Mouse (Mus musculus) adrenal gland, postnatal 10 days (tissue): ENCODE measurements at regions not wholly inside any gene's neighbourhood (a gene's known extent, or its start where the extent isn't known, plus 50 kb on each side); places are given as distances from the start of the nearest gene placed in this dataset.

Experiments used
- DNase-seq: peaks from one replicate; pipeline ENCODE4 v3.0.0; 2021; ENCODE audit warnings: mixed read lengths

DNA sequence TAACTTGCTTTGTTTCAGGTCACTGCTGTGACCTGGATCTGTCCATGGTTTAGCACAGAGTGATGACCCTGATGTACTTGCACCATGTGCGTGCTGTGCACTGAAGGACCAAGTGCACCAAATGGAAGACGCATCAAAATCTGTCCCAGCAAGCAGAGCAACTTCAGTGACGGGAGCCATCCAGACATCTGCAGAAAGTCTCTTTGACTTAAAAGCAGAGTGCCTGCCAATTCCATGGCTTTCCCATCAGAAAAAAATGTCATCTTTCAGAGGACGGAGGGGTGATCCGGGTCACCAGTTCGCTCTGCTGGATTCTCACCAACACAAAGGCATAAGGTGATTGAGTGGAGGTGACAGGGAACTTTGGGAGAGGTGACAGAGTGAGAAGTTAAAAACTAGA is 351.4 kb downstream of the Dhx35 start:
- DNase-seq = no peak

DNA sequence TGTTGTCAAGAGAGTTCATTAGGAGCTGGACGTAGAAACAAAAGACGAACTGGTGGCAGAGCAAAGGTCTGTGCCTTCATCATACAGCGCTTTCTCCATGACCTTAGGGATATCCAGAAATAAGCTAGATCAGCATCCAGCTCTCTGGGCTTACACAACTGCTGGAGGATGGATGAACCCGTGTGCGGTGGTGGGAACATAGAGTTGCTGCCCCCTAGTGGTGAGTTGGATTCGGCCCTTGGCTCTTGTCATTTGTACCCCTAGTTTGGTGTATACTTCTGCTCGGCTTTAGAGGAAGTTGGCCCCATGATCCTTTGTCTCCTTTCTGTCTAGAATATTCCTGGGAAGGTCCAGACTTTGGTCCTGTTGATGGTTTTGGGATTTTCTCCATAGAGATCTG is 369.4 kb downstream of the Dhx35 start:
- peak; percentile 76 for DNase-seq

DNA sequence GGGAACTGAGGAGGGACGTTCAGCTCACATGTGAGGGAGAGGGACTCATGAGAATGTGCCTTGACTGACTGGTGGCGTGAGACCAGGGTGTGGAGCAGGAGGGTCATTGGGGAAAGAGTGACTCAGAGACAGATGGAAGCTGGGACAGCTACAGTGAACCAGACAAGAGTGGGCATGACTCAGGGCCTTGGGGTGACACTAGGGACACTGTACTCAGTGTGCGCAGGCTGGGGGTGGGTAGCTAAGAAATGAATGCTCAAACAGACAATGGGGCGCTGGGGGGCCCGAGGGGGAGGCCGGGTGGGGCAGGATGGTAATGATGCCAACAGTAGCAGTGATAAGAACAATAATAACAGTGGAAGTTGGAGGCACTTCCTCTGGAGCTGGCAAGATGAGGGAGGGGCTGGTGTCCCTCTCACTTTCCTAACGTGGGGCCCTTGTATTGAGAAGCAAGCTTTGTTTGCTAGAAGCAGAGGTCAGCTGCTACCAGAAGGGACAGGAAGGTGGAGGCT is 374.0 kb downstream of the Dhx35 start:
- peak; percentile 2 for DNase-seq

DNA sequence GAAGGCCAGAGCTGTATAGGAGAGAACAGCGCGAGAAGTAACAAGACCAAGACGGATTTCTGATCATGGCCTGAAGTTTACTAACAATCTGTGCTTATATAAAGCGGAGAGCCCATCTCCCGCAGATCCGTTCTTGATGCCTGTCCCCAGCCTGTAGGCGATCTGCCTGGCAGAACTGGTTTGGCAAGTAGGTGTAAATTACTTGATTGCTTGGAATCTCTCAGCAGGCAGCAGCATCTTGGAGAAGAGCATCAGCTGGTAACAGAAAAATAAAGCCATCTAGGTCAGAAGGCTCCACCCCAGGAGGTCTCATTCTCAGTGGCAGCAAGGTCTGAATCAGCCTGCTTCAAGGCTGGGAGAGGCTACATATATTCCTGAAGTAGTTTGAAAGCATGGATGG is 401.5 kb downstream of the Dhx35 start:
- DNase-seq = no peak

DNA sequence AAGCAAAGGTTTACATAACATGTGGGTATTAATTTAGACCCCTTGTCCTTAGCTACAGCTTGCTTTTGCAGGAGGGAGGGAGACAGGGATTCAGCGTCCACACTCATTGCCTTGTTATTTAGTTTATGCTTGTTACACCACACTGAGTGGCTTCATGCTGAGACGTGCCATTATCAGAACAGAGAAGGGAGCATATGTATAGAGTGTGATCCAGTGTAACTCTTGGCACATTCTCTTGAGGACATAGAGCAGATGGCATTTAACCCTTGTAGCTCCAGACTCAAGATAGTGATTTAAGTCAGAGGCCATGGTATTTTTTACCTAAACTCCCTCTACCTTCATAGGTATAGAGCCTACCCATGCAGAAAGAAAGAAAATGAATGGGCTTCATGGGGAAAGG is 437.7 kb downstream of the Dhx35 start:
- DNase-seq = no peak

DNA sequence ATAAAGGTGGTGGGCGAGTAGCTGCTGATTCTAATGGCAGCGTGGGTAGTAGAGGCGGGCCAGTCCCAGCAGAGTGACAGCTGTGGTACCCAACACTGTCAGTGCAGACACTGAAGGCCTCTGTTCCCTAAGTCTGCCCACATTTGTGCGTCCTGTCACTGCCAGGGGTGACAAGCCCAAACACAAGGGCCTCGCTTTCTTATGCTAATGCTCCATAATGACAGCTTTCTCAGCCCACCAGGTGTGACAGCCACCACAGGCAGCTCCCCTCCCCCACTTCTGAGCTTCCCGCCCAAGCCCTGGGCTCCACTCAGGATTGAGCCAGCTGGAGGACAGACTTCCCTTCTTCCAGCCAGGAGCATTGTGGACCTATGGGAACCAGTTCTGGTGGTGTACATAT is 440.4 kb downstream of the Dhx35 start:
- no peak for DNase-seq

DNA sequence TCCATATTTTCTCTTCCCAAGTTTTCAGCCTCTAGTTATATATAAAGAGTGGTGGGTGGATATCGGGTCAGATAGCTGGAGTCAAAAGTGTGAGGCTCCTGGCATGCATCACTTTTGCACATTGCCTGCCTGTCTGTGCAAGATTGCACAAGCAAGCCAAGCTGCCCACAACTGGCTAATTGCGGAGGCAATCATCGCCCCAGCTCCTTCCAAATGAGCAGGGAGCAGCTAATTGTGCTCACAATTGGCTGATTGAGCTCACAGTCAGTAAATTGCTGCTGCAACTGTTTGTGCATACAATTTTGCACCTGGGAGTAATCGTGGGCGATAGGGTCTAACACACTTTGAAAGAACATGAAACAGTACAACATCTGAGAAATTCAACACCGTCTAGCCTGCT is 455.5 kb downstream of the Dhx35 start:
- no peak for DNase-seq

DNA sequence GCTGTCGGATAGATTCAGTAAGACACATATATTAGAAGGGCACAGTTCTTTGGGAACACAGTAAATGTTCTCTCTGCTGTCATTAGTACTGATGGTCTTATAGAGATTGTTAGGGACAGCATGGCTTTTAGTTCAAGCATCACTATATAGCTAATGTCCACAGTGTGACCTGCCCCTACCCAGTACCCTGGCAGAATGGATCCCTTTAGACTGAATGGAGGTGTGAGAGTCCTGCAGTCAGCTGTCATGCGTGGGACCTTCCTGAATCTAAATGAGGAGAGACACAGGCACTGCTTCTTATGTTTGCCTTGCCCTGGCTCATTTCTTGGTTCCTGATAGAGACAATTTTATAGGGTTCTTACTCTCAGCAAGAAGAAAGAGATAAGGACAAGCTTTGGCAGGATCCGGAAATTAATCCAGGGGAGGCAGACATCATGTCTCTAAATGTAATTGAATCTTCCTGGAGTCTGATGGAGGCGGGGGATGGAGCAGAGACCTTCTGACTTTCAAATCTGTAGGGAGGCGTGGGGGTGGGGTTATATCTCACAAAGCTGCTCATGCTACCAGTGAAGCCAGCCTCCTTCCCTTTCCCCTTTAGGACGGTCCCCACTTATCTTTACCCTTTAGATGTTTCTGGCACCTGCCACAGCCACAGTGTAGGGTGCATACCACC is 456.5 kb downstream of the Dhx35 start:
- no peak for DNase-seq

DNA sequence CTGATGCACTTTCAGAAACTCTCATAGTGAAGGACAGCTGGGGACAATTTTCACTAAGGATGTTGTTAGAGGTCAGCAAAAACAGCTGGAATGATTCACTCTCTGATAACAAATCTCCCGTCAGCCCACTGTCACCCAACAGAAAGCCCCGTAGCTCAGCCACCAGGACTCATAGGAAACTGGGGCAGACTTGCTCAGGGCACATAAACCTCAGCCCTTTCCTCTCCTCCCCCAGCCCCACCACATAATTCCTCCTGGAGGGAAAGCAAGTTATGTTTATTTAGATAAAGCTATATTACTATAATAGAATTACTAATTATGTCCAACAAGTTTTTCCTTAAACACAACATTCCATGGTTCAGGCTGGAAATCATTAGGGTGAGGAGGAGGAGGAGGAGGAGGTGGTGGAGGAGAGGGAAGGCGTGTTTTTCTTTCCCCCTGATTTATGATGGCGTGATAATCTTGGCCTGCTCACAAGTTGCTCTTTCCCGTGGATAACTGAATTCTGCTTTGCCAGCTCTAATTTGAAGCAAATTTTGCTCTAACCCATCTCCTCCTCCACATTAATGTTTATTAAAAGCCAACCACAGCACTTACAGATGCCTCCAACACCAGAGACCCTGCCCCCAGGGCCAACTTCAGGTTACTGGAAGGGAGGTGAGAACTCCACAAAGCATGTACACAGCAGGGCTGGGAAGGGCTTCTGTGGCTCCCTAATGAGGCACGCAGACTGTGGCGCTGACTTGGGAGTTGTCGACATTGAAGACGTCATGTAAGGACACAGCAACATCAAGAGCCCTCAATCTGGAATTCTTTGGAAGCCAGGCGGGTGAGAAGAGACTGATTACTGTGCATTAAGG is 475.8 kb downstream of the Dhx35 start:
- DNase-seq = no peak

DNA sequence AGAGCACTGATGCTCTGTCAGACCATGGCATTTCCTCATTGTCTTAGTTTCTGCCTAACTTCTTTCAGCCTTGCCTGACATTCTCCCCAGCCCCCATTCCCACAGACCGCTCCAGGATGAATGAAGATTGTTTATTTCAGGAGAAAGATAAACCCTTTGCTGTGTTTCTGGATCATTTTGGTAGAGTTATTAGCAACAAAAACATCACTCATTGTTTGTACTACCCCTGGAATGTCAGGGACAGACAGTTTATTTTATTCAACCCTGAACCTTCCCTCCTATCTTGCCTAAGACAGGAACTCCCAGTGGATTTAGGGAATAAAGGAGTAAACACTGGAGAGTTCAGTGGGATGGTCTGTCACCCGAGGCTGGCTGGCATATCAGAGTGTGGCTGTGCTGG is 484.3 kb downstream of the Dhx35 start:
- DNase-seq = no peak

DNA sequence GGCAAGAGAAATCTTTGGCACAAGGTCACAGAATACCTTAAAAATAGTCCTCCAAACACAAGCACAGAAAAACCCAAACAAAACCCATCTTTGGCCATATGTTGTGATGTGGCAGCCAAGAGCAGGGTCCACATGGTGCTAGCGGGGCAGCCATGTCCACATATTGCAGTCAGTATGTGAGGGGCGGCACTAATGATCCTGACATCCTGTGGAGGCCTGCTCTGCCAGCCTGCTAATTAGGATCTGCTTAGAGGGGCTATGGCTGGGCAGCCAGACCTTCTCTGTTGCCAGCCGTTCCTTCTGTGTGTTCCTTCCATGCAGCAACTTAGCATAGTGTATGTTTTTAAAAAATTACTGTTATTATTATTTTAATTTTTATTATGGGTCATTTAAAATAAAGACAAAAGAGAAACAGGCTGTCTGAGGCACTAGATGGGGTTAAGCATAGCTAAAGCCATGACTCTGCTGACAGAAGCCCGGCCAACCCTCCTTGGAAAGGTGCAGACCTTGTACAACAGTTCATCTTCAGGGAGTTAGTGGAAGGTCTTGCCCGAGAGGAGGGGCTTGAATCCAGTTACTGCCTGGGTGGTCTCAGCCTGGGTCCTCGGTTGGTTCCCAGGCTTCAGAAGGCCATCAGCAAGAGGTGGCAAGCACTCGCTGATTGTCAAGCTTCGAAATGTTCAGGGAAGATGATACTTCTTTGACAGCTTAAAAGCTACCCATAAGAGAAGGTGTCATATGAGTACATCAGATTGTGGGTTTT is 487.1 kb downstream of the Dhx35 start:
- DNase-seq = no peak

DNA sequence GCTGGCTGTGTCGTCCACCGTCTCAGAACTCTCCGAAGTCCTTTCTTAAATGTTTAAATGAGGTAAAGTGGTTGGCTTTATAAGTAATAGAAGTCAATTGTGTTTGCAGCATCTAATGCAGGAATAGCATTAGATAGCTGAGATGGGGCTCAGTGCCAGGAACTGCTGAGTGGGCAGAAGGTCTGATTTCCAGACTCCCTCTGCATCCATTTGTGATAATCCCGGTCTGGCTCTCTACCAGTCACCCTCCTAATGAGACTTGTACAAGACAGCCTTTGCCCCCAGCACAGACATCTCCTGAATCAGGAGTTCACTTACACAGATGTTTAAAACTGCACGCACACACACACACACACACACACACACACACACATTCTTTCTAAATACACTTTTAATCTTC is 489.5 kb downstream of the Dhx35 start:
- no peak for DNase-seq

DNA sequence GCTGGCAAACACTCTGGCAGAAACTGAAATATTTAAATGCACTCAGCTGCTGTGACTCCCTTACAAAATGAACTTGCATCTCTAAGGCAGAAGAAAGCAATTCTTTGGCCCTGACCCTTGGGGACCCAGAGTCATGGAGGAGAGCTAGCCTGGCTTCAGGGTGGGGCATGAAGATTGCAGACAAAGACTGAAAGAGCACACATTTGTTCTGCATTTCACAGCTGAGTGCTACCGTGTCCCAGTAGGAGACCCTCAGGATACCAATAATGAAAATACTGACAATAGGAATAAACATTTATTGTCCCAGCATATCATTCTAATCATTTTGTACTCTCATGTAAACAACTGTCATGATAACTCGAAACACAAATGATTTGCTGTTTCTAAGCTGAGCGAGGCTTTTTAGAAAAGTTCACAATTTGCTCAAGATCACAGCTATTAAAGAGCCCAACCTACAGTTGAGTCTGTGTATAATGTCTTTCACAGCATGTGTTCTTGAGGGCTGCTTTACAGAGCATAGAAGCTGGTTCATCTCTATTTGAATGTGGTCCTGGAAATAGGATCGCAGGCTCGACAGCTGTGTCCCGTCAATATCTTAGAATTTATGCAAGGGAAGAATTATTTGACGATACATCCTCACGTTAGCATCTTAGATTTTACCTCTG is 490.1 kb downstream of the Dhx35 start:
- DNase-seq = no peak

DNA sequence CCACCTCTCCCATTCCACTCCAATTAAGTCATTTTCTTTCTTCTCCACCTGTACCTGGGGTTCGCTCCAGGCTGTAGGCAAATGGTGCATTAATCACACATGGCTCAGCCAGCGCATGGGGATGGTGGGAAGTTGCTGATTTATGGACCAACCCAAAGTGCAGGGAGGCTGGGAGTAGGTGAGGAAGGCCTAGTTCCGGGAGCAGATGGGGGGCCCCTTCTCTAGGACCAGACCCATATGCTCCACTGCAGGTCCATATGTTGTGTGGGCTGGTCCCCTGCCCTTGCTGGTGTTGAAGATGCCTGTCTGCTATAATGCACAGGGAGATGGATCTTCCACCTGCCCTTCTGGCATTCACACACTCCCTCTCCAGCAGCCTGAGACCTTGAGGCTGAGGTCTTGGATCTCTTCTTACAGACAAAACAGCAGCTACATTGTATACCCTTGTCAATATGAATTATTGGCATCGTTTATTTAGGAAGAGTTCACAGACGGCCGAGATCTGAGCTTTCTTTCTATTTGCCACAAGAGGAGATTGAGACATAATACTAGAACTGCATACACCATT is 493.5 kb downstream of the Dhx35 start:
- DNase-seq = no peak

DNA sequence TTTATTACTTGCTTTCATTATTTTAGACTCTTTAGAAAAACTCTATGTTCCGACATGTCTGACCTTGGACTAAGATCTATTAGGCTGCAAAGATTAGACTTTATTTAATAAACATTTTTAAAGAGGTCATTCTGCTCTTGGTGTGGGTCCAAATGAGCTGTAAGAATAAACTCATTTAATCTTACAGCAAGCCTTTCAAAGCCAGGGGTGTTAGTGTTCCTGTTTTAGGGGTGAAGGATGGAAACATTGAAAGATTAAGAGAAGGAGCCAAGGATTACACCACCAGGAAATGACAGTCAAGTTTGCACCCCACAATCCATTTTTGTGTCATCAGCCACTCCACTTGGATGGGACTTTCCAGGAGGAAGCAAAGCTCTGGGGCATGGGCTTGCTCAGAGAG is 495.5 kb downstream of the Dhx35 start:
- no peak for DNase-seq

DNA sequence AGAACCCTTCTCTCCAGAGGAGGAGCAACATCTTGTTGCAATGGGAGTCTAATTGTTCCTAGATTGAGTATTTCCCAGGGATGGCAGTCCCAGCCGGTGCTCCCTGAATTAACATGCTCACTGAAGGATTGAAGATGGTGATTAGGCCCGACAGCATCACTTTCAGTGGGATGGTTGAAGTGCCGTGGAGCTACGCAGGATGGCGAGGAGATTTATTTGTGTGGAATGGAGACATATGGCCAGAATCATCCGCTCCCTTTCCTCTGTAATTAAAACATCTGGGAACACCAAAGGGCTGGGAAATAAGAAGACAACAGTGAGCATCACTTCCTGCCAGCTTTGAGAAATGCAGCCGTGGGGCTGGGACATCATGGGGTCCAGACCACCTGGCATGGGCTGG is 512.4 kb downstream of the Dhx35 start:
- no peak for DNase-seq

DNA sequence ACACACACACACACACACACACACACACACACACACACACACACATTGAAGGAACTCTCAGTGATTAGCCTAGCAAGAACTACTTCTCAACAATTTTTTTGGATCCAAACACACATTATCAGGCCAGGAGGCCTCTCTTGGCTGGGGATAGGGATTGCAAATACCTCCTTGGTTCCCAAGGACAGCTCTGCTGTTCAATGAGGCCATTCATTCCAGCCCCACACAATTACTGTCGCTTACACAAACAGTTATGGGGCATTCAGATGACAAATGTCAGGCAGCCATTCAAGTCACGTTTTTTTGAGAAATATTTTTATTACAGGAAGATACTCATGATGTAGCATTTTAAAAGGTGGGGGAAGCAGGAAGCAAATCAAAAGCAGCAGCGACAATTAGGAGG is 540.1 kb downstream of the Dhx35 start:
- DNase-seq = peak; percentile 43

DNA sequence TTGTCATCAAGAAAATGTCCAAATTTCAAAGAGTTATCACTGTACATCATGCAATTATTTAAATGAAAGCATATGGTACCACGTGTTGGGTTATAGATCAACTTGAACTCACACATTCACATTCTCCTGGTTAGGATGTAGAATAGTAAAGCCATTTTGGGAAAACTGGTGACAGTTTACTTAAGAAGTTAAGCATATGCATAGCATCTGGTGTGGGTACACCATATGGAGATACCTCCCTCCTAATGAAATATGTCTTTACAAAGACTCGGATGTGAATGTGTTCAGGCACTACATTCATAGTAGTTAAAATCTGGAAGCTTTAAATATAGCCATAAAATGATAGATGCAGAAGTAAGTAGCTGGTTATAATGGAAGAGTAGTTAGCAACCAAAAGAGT is 542.0 kb downstream of the Dhx35 start:
- no peak for DNase-seq

DNA sequence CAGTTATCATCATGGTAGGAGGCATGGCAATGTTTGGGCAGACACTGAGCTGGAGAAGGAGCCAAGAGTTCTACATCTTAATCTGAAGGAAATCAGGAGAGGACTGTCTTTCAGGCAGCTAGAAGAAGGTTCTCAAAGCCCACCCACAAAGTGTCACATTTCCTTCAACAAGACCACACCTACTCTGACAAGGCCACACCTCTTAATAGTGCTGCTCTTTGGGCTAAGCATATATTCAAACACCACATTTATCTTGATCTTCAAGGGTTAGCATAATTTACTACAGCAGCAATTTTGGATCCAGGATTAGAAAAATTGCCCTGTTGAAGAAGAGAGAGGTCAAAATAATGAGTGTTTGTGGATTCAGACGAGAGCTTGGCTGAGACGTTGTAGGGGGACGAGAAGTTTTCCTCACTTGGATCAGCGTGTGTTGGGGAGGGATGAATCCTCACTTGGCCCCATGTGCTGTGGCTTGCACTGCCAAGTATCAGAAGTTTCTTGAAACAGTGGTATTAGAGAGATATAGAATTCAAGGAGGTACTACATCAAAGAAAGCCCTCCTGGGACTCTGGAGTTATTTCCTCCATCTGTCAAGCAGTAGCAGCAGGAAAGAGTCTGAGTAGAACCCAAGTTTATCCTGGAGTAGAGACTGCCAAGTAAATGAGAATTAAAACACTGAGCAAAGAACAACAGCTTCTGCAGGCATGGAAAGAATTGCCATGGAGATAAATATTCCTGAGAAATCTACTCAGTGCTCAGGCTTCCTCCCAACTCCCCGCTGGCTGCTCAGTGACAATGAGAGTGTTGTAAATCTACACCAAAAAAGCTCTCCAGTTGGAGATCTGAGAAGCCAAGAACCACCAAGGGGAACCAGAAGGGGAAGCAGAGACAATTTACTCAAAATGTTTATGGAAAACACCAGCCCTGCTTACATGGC is 549.3 kb downstream of the Dhx35 start:
- no peak for DNase-seq

DNA sequence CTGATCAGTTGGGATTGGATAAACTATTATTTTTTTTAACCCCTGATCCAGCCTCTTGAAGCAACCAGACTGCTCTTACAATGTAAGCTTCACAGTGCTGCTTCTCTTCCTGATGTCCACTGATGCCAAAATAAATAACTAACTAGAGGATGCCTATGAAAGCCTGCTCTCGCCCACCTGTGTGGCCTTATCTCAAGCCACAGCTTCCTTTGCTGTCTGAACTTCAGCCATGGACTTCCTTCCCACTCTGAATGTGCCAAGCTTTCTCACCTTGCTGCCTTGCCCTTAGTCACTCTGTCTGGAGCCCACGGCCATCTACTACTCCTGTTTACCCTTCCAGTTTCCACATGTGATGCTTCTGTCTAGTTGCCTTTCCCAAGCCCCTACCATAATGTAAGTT is 559.6 kb downstream of the Dhx35 start:
- no peak for DNase-seq

DNA sequence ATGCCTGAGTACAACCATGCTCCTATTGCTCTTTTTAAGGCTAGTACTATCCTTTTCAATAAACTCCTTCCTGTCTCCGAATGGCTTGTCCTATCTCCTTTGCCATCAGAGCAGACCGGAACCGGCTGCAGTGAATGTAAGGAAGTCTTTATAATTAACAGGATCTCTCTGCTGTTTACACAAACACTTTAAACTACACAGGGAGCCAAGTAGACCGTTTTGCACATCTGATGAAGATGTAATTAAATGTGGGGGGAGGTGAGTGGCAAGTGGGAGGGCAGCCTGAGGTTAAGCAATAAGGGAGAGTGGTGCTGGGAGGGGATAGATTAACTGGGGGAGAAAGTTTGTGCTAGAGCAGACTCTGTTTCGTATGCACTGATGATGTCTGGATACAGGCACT is 561.9 kb downstream of the Dhx35 start:
- no peak for DNase-seq
